Mouse (Mus musculus) heart, embryonic 13.5 days (tissue): ENCODE data around the gene Nppc. TPM values are rescaled to one million over a fixed set of nuclear protein-coding genes. Genes with fewer than 3 reads are reported as not detected.
A peak's percentile ranks its signal among the peaks of the same experiment; 100 is the strongest.

Experiments used
- ATAC-seq: fragments of 200-750 bp; cut with Nextera tagmentation; 2 replicates; pipeline ENCODE4 v1.8.0; 2017; ENCODE audit warnings: moderate TSS enrichment; ENCODE audit not compliant: insufficient number of reproducible peaks, low FRiP score, low TSS enrichment; ENCODE audit errors: extremely low read depth
- H3K27ac ChIP-seq: fragments of 300-500 bp; sonication (generic); replicated peaks from 2 replicates; pipeline ENCODE4 v1.5.1; 2015; ENCODE audit warnings: moderate library complexity, mild to moderate bottlenecking, inconsistent platforms
- H3K27me3 ChIP-seq: fragments of 300-500 bp; sonication (generic); replicated peaks from 2 replicates; pipeline ENCODE4 v1.6.1; 2015; ENCODE audit warnings: mild to moderate bottlenecking, inconsistent platforms
- H3K36me3 ChIP-seq: fragments of 300-500 bp; sonication (generic); 2 replicates; pipeline ENCODE4 v1.6.1; 2015; ENCODE audit warnings: mild to moderate bottlenecking, inconsistent platforms
- H3K4me1 ChIP-seq: fragments of 300-500 bp; sonication (generic); 2 replicates; pipeline ENCODE4 v1.6.1; 2015; ENCODE audit warnings: inconsistent platforms
- H3K4me2 ChIP-seq: fragments of 300-500 bp; sonication (generic); 2 replicates; pipeline ENCODE4 v1.6.1; 2015; ENCODE audit warnings: inconsistent platforms, mild to moderate bottlenecking, moderate library complexity
- H3K4me3 ChIP-seq: fragments of 300-500 bp; sonication (generic); 2 replicates; pipeline ENCODE4 v1.5.1; 2015; ENCODE audit warnings: moderate library complexity, mild to moderate bottlenecking, inconsistent platforms
- H3K9ac ChIP-seq: fragments of 300-500 bp; sonication (generic); 2 replicates; pipeline ENCODE4 v1.6.1; 2015; ENCODE audit warnings: inconsistent platforms, mild to moderate bottlenecking, moderate library complexity
- H3K9me3 ChIP-seq: fragments of 300-500 bp; sonication (generic); 2 replicates; pipeline ENCODE4 v1.6.1; 2016; ENCODE audit warnings: inconsistent platforms
- WGBS: fragments of 180-500 bp; shearing (Covaris S2); methylation state at CpG from one replicate; pipeline ENCODE4 v1.1.7; 2015; ENCODE audit warnings: mixed read lengths; 5-methylcytosine and 5-hydroxymethylcytosine counted together
- microRNA-seq: library from miRNA; unstranded; fragments of <30 nt; microRNA quantifications from one replicate; pipeline ENCODE4, GENCODE M21; 2016
- polyA plus RNA-seq: library from polyadenylated mRNA; unstranded; fragments of >200 nt; fragmentation: Nextera tagmentation; extraction: Ambion mirVana; gene quantifications from 2 replicates; pipeline ENCODE4 v1.2.1, GENCODE M21; 2015

Gene Nppc
- polyA plus RNA-seq, 1 experiment from 2014 or later: 1.3 TPM

DNA sequence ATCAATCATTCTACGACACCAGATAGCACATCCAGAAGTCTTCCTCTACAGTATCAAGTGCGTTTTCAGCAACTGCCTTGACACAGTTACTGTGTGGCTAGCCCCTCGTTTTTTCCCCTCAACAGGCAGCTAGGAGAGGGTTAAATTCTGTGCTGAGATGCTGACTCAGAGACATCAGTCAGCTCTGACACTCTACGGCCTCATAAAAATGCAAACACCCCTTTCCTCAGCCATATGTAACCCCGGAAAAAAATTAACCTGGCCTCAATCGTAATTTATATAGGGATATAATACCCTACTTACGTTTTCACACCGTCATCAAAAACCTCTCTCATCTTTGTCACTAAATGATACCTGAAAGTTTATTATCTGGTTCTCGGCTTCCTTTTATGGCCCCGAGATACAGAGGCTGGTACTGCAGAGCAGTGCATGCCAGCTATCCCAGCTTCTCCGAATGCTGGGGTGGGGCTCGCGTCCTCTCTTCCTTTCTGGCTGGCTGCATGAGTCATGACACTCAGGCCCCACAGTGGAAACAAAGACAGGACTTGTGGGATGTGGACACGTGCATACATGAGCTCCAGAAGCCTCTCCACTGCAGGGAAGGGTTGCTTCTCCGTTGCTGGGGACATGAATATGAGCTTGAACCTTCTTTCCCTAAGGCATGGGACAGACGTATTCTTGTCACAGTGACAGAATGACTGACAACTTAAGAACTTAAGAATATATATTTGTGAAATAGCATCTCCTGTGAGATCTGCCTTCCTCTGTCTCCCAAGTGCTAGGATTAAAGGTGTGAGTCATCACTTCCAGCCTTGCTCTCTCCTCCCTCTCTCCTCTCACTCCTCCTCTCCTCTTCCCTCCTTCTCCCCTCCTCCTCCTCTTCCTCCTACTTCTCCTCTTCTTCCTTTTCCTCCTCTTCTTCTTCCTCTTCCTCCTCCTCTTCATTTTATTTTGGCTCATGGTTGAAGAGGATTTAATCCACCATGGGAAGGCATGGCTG, 47.1 kb downstream of the Nppc start:
- H3K36me3 ChIP-seq: no peaks in the 10 kb centered on the region
- no peaks in the 10 kb centered on the region for H3K9me3 ChIP-seq
- no peak overlapping the region for H3K27ac ChIP-seq
- no peak overlapping the region for H3K9ac ChIP-seq
- H3K4me3 ChIP-seq: no peak overlapping the region
- H3K4me2 ChIP-seq: peak overlapping the region; percentile 18; the same call in 1 of the 2 replicates
- ATAC-seq: no peak
- peaks cover 7% of the 10 kb centered on the region; the same call in 1 of the 2 replicates for H3K4me1 ChIP-seq
- H3K27me3 ChIP-seq: no peaks in the 10 kb centered on the region
- 45% methylated on average over 16 of the region's 16 CpGs for WGBS

DNA sequence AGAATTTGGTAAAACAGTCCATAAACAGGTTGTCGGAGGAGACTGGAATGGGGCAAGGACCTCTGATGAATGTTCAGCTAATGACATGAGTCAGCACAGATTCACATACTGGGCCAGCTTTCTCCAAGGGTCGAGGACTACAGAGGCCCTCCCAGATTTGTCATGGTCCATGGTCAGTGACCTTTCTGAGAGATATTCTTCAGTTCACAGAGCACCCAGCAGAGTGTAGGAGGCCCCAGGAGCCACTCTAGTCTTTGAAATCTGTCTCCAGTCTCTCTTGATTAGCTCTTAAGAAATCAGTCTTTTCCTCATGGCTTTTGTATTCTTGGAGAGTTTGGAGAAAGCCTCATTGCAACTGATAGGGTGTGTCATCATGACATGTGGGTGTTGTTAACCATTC, 48.1 kb downstream of the Nppc start:
- WGBS: 85% methylated on average over 2 of the region's 2 CpGs
- H3K9me3 ChIP-seq: no peaks in the 10 kb centered on the region
- ATAC-seq: no peak

DNA sequence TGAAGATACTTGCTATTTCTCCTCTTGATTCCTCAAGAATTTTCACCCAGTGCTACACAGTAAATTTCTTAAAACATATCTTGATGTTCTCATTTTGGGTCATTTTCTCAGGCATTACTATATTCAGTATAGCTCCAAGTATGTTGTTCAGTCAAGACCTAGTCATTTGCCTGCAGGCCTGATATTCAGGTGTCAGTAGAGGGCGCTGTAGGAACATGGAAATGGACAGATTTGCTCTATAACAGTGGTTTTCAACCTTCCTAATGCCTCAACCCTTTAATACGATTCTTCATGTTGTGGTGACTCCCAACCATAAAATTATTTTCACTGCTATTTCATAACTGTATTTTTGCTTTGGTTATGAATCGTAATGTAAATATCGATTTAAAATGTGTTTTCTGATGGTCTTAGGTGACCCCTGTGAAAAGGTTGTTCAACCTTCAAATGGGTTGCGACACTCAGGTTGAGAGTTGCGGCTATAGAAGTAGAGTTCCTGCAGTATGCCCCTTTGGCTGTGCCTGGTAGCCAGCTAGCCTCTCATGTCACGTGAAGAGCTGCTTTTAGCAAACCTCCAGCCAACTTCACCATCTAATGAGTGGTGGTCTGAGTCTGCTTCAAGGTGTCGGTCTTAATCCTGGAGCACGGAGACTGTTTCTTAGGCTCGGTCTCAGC, 51.8 kb downstream of the Nppc start:
- Histone ChIP-seq H3K27me3 (no peaks in the 10 kb centered on the region), H3K27ac (no peak overlapping the region), H3K4me2 (no peak overlapping the region), H3K4me3 (no peak overlapping the region), H3K4me1 (peaks cover 7% of the 10 kb centered on the region; the same call in 1 of the 2 replicates), H3K36me3 (no peaks in the 10 kb centered on the region), H3K9ac (no peak overlapping the region), H3K9me3 (no peaks in the 10 kb centered on the region)
- no peak for ATAC-seq
- 51% methylated on average over 10 of the region's 10 CpGs for WGBS

More for the DNA sequence above, 48.1 kb downstream of the Nppc start:
- peaks cover 7% of the 10 kb centered on the region; the same call in 1 of the 2 replicates for H3K4me1 ChIP-seq
- no peaks in the 10 kb centered on the region for H3K36me3 ChIP-seq
- H3K9ac ChIP-seq: no peak overlapping the region
- no peaks in the 10 kb centered on the region for H3K27me3 ChIP-seq
- no peak overlapping the region for H3K4me2 ChIP-seq
- H3K4me3 ChIP-seq: no peak overlapping the region
- no peak overlapping the region for H3K27ac ChIP-seq

Small RNA genes lying within 50 kb of the gene (microRNA-seq; reads per million reads assigned to microRNA genes)
- gene Gm22955: not detected

Other genes with a start within 250 kb of the Nppc start
- gene Nmur1, start 244.3 kb downstream of the Nppc start, polyA plus RNA-seq: not detected in 2 replicates
- gene Tex44, start 244.2 kb downstream of the Nppc start, polyA plus RNA-seq: not detected in 2 replicates
- 929 and 934 TPM in 2 replicates for gene Ptma, start 143.8 kb downstream of the Nppc start, polyA plus RNA-seq
- 60.4 and 66.9 TPM in 2 replicates for gene Pde6d, start 87.9 kb downstream of the Nppc start, polyA plus RNA-seq
- 26.9 and 28.2 TPM in 2 replicates for gene Cops7b, start 87.7 kb downstream of the Nppc start, polyA plus RNA-seq
- gene Dis3l2, start 33.2 kb upstream of the Nppc start, polyA plus RNA-seq: 15.0 and 16.4 TPM in 2 replicates